Mouse (Mus musculus): ENCODE results near the gene Clmp.

- TF ChIP-seq MAFK (IDR thresholded peaks at IDR 0.05; ENCODE audit: insufficient read depth, low read depth, low read length), result no peak
- TF ChIP-seq CHD2 (IDR thresholded peaks at IDR 0.05; ENCODE audit: low read depth, low read length), result no peak
- TF ChIP-seq ZNF384 (IDR thresholded peaks at IDR 0.05; ENCODE audit: low read depth, low read length), result no peak
Observed at GRCm38 (mm10) chr9:40794926-40795325, 109.2 kb downstream of the Clmp start.
